Mouse (Mus musculus) liver, embryonic 14.5 days (tissue): ENCODE results near the gene 4930404N11Rik.

Source experiments
- CTCF ChIP-seq: IDR thresholded peaks from 2 replicates; pipeline ENCODE4 v1.5.1; 2016; ENCODE audit warnings: antibody characterized with exemption, low read depth, control low read depth
- EP300 ChIP-seq: IDR thresholded peaks from 2 replicates; pipeline ENCODE4 v1.6.1; 2016; ENCODE audit warnings: antibody characterized with exemption, low read depth

DNA sequence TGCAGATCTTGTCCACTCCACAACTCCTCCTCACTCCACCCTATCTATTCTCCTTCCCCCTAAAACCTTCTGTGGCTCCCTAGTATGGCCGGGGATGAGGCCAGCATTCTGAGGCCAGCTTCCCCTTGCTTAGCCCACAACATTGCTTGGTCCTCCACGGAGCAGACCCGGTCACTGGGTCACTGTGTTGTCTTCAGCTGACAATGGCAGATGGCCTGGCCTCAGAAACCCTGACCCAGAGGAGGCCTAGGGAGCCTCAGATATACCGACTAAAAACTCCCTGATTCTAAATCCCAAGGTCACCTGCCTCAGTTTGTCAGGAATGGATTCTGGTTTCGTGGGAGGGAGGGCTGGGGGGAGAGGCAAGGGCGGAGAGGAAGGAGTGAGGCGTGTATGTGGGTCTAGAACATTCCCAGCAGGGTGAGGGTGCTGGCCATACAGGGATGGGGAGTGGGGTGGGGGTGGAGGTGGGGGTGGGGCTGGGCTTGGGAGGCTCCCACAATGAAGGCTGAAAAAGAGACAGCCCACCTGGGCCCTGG lies 36.7 kb upstream of the 4930404N11Rik start:
- TF ChIP-seq CTCF, result no peak
- TF ChIP-seq EP300, result no peak
